Mouse (Mus musculus): ENCODE measurements around the gene Gm42906.

DNA sequence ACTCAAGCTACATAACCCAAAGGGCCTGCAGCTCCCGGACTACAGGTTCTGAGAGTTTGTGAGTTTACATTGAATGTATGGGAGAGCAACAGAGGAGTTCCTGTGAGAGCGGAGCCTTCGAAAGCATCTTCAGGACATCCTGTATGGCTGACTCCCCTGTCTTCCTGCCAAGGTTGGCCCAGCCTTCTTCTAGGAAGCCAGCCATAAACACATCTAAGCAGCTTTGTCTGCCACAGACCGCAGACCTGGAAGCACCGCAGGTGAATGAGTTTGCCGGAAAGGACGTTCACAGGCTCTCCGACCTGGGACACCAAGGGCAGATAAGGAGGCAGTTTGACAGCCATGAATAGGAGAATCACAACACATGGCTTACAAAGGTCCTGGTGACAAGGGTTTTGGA, 246.7 kb downstream of the Gm42906 start:
- no peak for TF ChIP-seq CTCF (IDR thresholded peaks at IDR 0.05; ENCODE audit: low read depth)
- no peak for TF ChIP-seq EP300 (IDR thresholded peaks at IDR 0.05; ENCODE audit: low read depth)

Data from liver, postnatal 0 days (tissue).